Mouse (Mus musculus): ENCODE data around the gene Tecr.
A peak's percentile ranks its signal among the peaks of the same experiment; 100 is the strongest.

Tecr gene

GRCm38 (mm10) chr8:83607661-83608397 is at the start of gene Tecr, which contains the start of gene Dnajb1:
Tecr (minus strand) TSS chr8:83607971.
Dnajb1 (plus strand) TSS chr8:83608193.
- DNase-seq (ENCODE audit: low read depth, low spot score), result peak; percentile 99

DNA sequence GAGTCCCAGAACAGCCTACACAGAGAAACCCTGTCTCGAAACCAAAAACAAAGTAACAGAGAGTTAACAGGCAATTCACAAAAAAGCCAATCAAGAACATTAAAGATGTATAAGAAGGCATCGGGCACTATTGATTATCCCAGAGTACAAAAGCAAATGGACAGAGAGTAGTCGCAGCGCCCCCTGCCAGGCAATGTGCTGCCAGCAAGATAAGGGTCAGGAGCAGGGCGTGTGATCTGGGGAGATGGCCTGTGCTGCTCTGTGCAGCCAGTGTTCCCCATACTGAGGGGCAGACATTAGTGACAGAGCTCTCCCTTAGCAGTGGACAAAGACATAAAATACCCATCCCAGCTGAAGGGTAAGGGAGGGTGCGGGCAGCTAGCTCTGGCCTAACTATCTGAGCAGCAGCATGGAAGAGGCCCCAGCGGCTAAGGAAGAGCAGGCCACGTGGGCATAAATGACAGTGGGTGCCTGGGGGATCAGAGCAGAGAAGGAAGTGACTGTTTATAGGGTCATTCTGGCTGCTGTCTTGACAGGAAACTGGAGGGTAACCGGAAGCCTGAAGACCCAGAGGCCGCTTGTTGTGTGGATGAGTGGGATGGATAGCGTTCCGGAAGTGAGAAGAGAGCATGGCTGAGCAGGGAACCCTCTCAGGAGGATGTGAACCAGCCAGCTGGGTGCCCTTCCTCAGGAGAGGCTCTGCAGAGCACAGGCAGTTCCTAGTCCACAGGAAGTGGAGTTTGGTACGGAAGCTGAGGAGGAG is 48.9 kb upstream of the Tecr start:
- DNase-seq (ENCODE audit: low read depth, low spot score), result no peak

DNA sequence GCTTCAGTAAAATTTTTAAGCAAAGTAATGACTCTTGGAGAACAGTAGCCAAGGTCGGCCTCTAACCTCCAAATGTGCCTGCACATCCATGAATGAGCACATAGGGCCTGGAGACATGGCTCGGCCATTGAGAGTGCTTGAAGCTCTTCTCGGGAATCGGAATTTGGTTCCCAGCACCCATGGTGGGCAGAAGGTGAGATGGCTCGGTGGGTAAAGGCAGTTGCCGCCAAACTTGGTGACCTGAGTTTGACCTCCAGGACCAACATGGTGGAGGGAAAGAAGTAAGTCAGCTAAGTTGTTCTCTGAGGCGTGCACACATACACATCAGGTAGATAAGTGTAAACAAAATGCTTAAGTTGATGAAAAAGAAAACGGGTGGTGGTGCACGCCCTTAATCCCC is 48.3 kb upstream of the Tecr start:
- peak; percentile 53 for DNase-seq (ENCODE audit: low read depth, low spot score)

DNA sequence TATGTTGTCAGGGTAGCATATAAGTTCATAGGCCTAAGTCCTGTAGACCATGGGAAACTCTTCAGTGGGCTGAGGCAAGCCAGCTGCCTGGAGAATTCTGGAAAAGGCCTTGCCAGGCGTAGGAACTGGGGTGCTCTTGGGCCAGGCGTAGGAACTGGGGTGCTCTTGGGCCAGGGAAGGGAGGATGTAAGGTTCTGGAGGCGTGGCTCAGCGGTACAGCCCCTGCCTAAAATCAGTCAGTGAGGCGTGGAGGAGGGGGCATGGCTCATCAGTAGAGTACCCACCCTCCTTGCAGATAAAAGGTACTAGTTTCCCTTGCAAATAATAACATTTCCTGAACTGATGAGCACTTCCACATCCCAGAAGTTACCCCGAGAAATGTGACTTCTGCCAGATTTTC is 47.0 kb upstream of the Tecr start:
- DNase-seq (ENCODE audit: low read depth, low spot score), result no peak

DNA sequence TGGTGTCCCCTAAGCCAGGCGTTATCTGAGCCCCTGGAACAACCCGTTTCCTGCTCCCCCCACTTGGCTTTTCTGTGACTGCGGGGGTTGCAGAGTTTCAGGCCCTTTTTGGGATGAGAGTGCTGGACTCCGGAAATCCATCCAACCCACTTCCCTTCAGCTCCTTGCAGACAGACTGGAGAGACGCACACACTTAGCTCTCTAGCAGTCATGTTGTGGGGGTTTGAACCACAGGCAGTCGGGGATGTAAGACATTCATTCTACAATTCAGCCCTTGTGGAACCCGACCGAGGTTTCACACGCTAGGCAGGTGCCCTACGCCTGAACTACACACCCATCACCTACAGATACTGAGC is 45.9 kb upstream of the Tecr start:
- no peak for DNase-seq (ENCODE audit: low read depth, low spot score)

DNA sequence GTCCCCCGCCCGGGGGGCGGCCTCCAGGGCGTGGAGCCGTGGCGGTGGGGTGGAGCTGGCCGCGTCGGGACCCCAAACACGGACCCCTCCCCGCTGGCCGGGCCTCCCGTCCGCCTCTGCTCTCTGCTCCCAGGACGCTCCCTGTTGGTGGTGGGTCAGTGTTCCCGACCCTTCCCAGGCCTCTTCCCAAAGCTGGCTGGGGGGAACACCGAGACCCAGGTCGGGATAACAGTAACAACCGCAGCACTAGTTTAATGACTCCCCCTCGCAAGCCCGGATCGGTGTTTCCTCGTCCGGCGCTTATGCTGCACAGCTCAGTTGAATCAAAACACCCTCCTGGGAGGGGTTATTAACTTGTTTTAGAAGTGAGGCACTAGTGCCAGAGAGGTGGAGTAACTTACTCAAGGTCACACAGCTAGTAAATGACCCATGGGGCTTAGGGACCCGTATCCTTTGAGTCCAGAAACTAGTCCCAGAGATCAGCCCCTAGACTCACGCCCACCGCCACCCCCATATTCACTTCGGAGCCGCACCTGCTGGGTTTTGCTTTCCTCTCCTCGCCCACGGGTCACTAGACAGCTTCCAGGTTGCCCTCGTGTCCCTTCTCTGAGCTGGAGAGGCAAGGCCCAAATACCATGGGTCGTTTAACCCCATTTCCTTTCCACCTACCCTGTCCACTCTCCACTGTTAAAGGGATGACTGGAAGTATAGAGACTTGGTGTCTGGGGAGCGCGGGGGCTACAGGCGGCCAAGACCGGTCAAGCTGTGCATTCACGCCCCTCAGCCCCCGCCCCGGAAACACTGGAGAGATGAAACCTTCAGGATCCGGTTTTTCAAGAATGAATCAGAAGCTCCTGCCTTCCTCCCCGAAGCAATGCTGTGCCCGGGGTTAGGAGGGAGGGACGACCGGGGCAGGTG is 45.2 kb upstream of the Tecr start:
- peak; percentile 87 for DNase-seq (ENCODE audit: low read depth, low spot score)

GRCm38 (mm10) chr8:83652030-83652743 is 44.4 kb upstream of the Tecr start, which contains the start of gene Gipc1:
Gipc1 (plus strand) TSS chr8:83652677.
- peak; percentile 99 for DNase-seq (ENCODE audit: low read depth, low spot score)

DNA sequence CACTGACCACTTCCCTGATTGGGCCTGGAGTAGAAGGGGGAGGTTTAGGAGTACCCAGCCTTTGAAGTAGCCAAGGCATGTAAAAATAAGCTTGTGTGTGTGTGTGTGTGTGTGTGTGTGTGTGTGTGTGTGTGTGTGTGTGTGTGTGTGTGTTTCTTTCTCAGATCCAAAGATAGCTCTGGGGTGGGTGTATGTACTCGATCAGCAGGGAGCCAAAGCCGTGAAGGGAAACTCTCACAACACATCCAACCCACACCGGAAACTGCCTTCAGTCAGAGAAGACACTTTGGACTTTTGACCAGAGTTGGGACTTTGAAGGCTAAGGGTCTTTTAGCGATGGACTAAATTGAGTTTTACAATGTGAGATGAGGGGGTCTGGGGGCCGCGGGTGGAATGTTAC is 41.9 kb upstream of the Tecr start:
- DNase-seq (ENCODE audit: low read depth, low spot score), result no peak

GRCm38 (mm10) chr8:83648031-83648430 is 40.3 kb upstream of the Tecr start:
- peak; percentile 74 for DNase-seq (ENCODE audit: low read depth, low spot score)

- DNase-seq (ENCODE audit: low read depth, low spot score), result peak; percentile 57
Observed at GRCm38 (mm10) chr8:83647511-83647910, 39.7 kb upstream of the Tecr start.

DNA sequence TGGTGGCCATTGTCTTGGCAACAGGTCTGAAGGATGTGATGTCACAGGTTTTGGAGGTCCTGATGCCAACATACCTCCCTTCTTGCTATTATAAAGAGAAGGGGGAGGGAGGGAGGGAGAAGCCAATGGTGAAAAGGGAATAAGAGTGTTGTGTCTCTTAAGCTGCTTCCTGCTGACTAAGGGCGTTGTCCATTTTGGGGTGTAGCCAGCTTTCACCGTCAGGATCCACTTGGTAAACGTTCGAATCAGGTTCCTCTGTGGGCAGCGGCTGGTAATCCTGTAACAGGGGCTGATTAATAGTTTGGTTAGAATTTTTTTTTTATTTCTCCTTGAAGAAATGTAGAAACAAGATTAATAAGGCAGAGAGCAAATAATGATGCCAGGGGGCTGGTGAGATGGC is 31.9 kb upstream of the Tecr start:
- DNase-seq (ENCODE audit: low read depth, low spot score), result no peak

DNA sequence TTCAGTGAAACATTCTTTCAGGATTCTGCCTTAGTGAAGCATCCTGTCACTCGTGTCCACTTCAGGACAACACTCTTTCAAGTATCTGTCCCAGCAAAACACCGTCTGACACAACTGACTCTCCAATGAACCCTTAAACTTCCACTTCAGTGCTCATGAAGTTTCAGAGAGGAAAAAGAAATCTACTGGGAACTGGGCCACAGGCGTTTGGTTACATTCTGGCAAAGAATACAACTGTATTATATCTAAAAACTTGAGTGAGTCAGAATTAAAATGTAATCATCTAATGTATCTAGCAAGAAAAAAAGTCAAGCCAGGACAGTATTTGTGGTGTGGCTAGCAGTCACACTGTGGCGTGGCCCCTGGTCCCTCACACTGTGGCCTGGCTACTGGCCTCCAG is 31.1 kb upstream of the Tecr start:
- DNase-seq (ENCODE audit: low read depth, low spot score), result no peak

DNA sequence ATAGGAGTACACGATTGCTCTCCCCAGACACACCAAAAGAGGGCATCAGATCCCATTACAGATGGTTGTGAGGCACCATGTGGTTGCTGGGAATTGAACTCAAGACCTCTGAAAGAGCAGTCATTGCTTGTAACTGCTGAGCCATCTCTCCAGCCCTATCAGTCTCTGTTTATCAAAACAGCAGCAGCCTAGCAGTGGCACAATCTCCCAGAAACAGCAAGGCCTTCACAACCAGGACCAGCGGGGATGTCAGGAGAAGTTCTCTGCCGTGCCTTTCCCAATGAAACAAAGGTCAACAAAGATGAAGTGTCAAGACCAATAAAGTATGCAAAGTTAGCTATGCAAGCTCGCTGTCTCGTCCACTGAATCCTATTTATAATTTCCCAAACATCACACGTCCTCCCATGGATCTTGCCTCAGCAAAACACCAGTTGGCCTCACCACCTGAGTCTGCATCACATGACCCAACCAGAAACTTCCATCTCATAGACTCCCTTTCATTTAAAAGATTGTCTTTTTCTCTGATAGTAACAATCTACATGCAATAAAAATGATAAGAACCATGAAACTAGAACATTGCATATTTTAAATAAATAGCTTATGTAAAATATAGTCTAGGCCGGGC is 24.4 kb upstream of the Tecr start:
- DNase-seq (ENCODE audit: low read depth, low spot score), result no peak

- DNase-seq (ENCODE audit: low read depth, low spot score), result no peak
Observed at GRCm38 (mm10) chr8:83625676-83626299, 18.0 kb upstream of the Tecr start.

- no peak for DNase-seq (ENCODE audit: low read depth, low spot score)
Observed at GRCm38 (mm10) chr8:83624739-83625138, 17.0 kb upstream of the Tecr start.

DNA sequence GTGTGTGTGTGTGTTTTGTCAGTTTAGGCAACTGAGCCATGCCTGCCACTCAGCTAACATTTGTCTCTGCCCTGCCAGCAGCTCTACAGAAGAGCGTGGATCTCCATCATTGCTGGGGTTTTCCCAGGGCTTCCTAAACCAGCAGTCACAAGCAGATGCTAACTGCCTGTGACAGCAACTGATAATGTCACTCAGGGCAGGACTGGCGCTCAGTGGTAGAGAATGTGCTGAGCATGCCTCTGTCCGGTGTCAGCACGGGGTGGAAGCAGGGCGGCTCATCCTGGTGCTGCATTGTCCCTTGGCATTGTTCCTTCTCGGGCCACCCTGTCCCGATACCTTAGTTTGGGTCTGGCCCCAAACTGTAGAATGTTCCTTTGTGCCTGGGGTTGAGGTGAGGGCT is 15.8 kb upstream of the Tecr start:
- no peak for DNase-seq (ENCODE audit: low read depth, low spot score)

DNA sequence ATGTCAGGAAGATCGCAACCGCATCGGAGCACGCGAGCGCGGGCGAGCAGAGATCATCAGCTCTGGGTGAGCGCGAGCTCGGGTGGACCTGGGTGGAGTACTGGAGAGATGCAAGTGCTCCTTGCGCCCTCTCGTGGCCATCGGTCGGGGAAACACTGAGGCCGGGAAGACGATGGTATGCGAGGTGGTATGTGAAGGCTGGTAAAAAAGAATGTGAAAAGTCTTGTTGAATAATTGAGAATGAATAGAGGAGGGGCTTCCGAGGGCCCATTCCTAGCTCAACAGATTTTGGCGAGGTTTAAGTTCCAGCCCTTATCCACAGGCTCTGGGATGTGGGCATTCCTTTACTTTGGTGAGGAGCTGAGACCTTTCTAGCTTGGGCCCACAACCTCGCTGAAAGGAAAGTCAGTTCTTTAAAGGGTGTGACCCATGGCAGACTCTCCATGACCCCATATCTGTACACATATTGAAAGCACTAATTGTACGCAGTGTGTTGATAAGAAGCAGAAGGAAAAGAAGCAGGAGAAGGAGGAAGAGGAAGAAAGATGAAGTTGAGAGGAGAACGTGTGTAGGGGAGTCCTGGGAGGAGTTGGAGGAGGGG is 14.7 kb upstream of the Tecr start:
- peak; percentile 84 for DNase-seq (ENCODE audit: low read depth, low spot score)

- DNase-seq (ENCODE audit: low read depth, low spot score), result no peak
Observed at GRCm38 (mm10) chr8:83621691-83622388, 14.1 kb upstream of the Tecr start.

- DNase-seq (ENCODE audit: low read depth, low spot score), result no peak
Observed at GRCm38 (mm10) chr8:83619568-83620285, 12.0 kb upstream of the Tecr start.
